Mouse (Mus musculus): Measurements from ENCODE around the gene Tssk6.

GRCm38 (mm10) chr8:69914526-69914925 is 12.5 kb downstream of the Tssk6 start:
- TF ChIP-seq CTCF (IDR thresholded peaks at IDR 0.05; ENCODE audit: extremely low read depth, insufficient read depth, insufficient read length, insufficient replicate concordance), result no peak
- TF ChIP-seq POLR2A (IDR thresholded peaks at IDR 0.05; ENCODE audit: low read depth, low read length), result no peak

Data from spleen, adult 2 months (tissue).